Mouse (Mus musculus): Measurements from ENCODE around the gene Lrrc8e.

Gene Lrrc8e

DNA sequence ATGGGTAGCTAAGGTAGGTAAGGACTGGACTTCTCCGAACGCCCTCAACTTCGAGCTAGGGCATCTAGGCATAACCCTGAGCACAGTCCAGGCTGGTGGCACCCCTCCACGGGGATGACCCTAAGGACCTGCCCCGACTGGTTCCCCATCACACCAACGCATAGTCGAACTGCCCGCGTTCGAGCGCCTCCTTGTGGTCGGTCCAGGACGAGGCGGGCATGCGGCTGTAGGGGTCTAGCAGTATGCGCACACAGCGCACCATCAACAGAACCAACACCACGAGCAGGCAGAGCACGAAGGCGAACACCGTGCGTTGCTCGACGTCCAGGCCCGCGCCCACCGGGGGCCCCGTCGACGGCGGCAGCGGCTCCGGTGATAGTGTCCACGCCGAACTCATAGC lies 31.6 kb downstream of the Lrrc8e start:
- peak; percentile 82 for DNase-seq (ENCODE audit: low read depth)

DNA sequence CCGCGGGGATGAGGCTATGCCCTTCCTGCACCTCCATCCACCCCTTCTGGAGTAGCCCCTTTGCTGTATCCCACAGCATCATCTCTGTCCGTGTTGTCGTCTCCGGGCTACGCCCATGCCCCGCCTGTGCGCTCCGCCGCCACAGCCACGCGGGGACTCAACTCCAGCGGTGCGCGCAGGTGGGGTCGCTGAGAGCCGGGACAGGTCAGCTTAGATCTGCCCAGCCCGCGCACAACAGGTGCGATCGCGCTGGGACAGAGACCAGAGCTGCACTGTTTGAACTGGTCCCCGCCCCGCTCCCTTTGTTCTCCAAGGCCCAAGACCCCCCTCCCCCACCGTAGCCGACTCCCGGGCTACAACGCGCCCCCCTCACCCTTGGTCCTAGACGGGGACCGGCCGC lies 32.1 kb downstream of the Lrrc8e start:
- no peak for DNase-seq (ENCODE audit: low read depth)

GRCm38 (mm10) chr8:4259125-4259804 lies 32.6 kb downstream of the Lrrc8e start, which contains the start of gene Ctxn1:
TSS of gene Ctxn1 (minus strand) at chr8:4259274.
- peak; percentile 94 for DNase-seq (ENCODE audit: low read depth)

DNA sequence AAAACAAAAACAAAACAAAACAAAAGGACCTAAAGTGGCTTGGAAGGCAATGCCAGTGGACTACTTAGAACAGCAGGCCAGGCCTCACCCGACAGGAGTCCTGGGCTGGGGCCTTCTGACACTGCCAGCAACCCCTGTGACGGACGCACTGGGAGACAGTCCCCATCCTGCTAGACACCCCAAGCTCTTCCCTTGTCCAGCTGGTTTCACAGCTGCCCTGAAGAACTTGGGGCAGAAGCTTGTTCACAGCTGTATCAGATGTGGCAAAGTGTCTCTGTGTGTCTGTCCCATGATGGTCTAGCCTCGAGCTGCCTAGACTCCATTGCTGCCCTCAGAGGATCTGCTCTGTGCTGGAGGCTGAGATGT lies 33.2 kb downstream of the Lrrc8e start:
- DNase-seq (ENCODE audit: low read depth) = no peak

DNA sequence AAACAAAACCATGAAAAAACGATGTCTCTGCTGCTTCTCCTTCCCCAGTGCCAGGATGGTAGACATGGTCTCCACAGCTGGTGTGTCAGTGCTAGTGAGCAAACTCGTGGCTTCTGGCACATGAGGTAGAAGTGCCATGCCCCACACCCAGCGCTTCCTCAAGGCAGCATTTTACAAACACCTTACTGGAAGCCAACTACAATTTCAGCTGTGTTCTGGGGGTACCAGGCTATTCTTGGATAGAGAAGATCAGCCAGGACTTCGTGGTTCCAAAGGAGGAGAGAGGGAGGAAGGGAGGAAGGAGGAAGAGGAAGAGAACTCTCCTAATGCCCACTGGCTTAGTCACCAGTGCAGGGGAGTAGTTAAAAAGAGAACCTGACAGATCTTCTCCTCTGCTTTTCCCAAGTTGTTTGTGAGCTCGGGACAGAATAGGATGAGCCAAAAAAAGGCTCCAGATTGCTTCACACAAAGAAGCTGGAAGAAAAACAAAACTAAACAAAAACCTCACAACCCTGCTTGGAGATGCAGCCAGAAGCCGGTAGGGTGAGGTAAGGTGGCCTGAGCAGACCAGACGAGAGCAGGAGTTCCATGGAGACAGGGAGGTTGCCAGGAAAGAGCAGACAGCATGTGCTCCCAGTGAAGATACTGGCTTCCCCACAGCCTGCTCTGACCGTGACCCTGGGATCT lies 36.6 kb downstream of the Lrrc8e start:
- no peak for DNase-seq (ENCODE audit: low read depth)

DNA sequence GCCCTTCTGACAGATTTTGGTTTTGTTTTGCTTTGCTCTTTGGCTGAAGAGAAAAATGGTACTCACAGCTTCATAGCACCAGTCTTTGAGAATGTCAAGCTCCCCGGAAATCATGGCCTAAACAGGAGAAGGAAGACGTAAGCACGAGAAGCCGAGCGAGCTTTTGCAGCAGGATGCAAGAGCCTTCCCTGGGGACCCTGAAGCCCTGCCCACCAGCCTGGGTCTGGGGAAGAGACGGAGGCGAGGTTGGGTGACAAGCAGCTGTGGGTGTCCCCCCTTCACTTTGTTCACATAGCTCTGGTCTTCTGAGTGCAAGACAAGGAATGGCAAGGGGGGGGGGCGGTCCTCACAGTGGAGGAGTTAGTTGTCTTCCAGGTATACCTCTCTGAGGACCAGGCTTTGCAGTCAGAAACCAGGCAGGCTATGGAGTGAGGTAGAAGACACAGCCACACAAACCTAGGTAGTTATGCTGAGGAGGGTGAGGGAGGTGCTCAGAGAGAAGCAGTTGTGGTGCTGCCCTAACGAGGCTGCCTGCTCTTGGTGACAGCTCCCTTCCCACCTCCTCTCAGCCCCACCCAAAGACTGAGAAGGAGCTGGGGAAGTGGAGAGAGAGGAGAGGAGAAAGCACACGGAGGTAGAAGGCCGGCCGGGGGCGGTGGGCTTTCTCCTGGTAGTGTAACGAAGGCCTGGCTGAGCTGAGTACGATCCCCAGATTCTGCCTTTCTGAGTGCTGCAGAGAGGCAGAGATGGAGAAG lies 38.7 kb downstream of the Lrrc8e start:
- no peak for DNase-seq (ENCODE audit: low read depth)

GRCm38 (mm10) chr8:4267627-4268026 lies 41.0 kb downstream of the Lrrc8e start:
- DNase-seq (ENCODE audit: low read depth) = no peak

DNA sequence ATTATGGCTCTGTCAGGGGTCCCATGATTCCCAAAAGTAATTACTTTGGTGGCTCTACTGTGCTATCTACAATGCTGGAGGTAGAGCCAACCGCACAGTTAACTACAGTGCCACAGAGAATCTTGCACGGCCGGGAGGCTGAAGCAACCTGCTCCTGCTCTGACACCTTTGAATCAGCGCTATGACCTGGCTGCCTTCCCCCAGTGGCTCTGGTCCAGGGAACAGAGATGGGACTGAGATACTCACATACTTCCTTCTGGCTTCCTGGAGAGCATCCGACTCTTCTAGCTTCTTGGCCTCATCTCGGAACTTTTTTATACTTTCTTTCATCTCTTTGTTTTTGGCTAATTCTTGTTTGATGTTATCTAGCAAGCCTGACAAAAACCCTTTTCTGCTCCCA lies 43.0 kb downstream of the Lrrc8e start:
- no peak for DNase-seq (ENCODE audit: low read depth)

DNA sequence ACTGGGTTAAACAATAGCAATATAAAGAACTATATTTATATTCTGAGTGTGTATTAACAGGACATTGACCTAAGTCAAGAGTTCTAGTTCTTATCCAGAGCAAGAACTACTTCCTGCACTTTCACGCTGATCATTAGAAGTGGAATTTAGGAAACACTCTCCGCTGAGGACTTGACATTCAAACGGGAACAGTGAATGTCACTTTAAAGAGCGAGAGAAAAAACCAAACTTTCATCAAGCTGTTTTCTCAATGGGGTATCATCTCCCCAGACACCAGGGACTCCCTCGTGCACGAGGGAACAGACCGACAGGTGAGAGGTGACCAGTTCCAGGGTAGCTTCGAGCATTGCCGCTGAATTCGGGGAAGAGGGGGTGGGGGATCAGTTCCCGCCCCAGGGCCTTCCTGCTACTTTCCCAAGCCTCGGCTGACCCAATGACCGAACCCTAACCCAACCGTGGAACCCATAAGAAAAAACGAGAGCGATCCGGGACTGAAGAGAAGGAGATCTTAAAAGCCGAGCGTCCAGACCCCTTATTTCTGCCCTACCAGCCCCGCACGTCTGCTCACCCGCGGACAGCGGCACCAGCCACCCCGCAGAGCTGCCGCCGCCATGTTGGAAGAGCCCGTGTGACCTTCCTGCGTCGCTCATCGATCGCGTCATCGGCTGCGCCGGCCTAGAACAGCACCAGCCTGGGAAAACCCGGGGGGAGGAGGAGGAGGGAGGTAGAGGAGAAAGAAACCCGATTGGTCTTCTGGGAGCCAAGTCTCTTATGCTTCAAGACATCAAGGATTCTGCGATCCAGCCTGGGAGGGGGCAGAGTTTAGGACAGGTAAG lies 48.9 kb downstream of the Lrrc8e start, which contains the start of gene Timm44:
TSS of gene Timm44 (minus strand) at position 639 of the 836 bp plus-strand sequence.
- DNase-seq (ENCODE audit: low read depth) = peak; percentile 96

- DNase-seq (ENCODE audit: low read depth) = no peak
These were observed 49.5 kb downstream of the Lrrc8e start for GRCm38 (mm10) chr8:4276111-4276465.
